Mouse (Mus musculus): Measurements from ENCODE around the gene Acy3. TPM values are rescaled to one million over a fixed set of nuclear protein-coding genes. Genes with fewer than 3 reads are reported as not detected.
"Not testable (repeated sequence)": the region's sequence is repeated elsewhere in the genome, so short reads cannot be mapped to it uniquely, and the experiment has no call there.

Gene Acy3
- polyA plus RNA-seq, 1 experiment from 2014 or later, result 12.4 TPM

- peaks cover 19% of the 10 kb centered on the region for H3K4me1 ChIP-seq (ENCODE audit: control insufficient read depth, low read depth, low read length)
- peak overlapping the region; percentile 78 for H3K27ac ChIP-seq (ENCODE audit: low read length)
- H3K9me3 ChIP-seq (replicated peaks; ENCODE audit: control insufficient read depth, low read length); H3K27me3 ChIP-seq (ENCODE audit: control insufficient read depth, insufficient read depth, low read depth, low read length); ATAC-seq (ENCODE audit: low read depth); H3K36me3 ChIP-seq (ENCODE audit: control insufficient read depth, insufficient read depth): not testable (repeated sequence)
- WGBS (ENCODE audit: insufficient replicate concordance), result 20% methylated on average over 7 of the region's 8 CpGs
- peak overlapping the region; percentile 89 for H3K4me2 ChIP-seq (ENCODE audit: low read depth, low read length)
- peak overlapping the region; percentile 70 for H3K4me3 ChIP-seq (ENCODE audit: low read depth, low read length)
- peak overlapping the region; percentile 80 for H3K9ac ChIP-seq (ENCODE audit: low read depth, low read length)
These were observed 50.9 kb downstream of the Acy3 start for GRCm38 (mm10) chr19:4037154-4037787.

- peak within 1 kb of the TSS; percentile 80 for H3K9ac ChIP-seq (ENCODE audit: low read depth, low read length)
- H3K9me3 ChIP-seq (replicated peaks; ENCODE audit: control insufficient read depth, low read length), result no peaks in the 10 kb centered on the region
- peak; percentile 79 for ATAC-seq (ENCODE audit: low read depth)
- H3K27me3 ChIP-seq (ENCODE audit: control insufficient read depth, insufficient read depth, low read depth, low read length), result no peaks in the 10 kb centered on the region
- WGBS (ENCODE audit: insufficient replicate concordance), result under 1% methylated on average over 26 of the region's 26 CpGs
- peak within 1 kb of the TSS; percentile 89 for H3K4me2 ChIP-seq (ENCODE audit: low read depth, low read length)
- peak within 1 kb of the TSS; percentile 70 for H3K4me3 ChIP-seq (ENCODE audit: low read depth, low read length)
- H3K27ac ChIP-seq (ENCODE audit: low read length), result peak within 1 kb of the TSS; percentile 78
- peaks cover 19% of the 10 kb centered on the region for H3K4me1 ChIP-seq (ENCODE audit: control insufficient read depth, low read depth, low read length)
- H3K36me3 ChIP-seq (ENCODE audit: control insufficient read depth, insufficient read depth), result no peaks in the 10 kb centered on the region; the same call in 1 of the 2 replicates
These were observed 51.4 kb downstream of the Acy3 start, which contains the start of gene Gstp1 for GRCm38 (mm10) chr19:4037788-4038232. Gstp1 (minus strand) TSS chr19:4037985.

Other genes with a start within 250 kb of the Acy3 start
- 6.7 and 7.4 TPM in 2 replicates for gene Kmt5b, start 219.1 kb upstream of the Acy3 start, polyA plus RNA-seq (2015; fragmentation: Nextera tagmentation; extraction: Ambion mirVana)
- 18.4 and 19.3 TPM in 2 replicates for gene Chka, start 134.8 kb upstream of the Acy3 start, polyA plus RNA-seq (2015; fragmentation: Nextera tagmentation; extraction: Ambion mirVana)
- 28.7 and 33.8 TPM in 2 replicates for gene Tcirg1, start 79.4 kb upstream of the Acy3 start, polyA plus RNA-seq (2015; fragmentation: Nextera tagmentation; extraction: Ambion mirVana)
- gene Ndufs8, start 73.8 kb upstream of the Acy3 start, polyA plus RNA-seq (2015; fragmentation: Nextera tagmentation; extraction: Ambion mirVana), result 150 and 159 TPM in 2 replicates
- 8.7 and 10.0 TPM in 2 replicates for gene Aldh3b1, start 56.8 kb upstream of the Acy3 start, polyA plus RNA-seq (2015; fragmentation: Nextera tagmentation; extraction: Ambion mirVana)
- gene Unc93b1, start 51.4 kb upstream of the Acy3 start, polyA plus RNA-seq (2015; fragmentation: Nextera tagmentation; extraction: Ambion mirVana), result 33.9 and 35.8 TPM in 2 replicates
- gene Aldh3b3, start 27.9 kb upstream of the Acy3 start, polyA plus RNA-seq (2015; fragmentation: Nextera tagmentation; extraction: Ambion mirVana), result 0.07 and 0.12 TPM in 2 replicates
- gene Aldh3b2, start 14.2 kb upstream of the Acy3 start, polyA plus RNA-seq (2015; fragmentation: Nextera tagmentation; extraction: Ambion mirVana), result 0.24 and 0.30 TPM in 2 replicates
- gene Tbx10, start 6.2 kb downstream of the Acy3 start, polyA plus RNA-seq (2015; fragmentation: Nextera tagmentation; extraction: Ambion mirVana), result 0.09 TPM in 1 of 2 replicates, not detected in the other
- 12.2 and 12.6 TPM in 2 replicates for gene Nudt8, start 14.0 kb downstream of the Acy3 start, polyA plus RNA-seq (2015; fragmentation: Nextera tagmentation; extraction: Ambion mirVana)
- gene Gm49405, start 14.1 kb downstream of the Acy3 start, polyA plus RNA-seq (2015; fragmentation: Nextera tagmentation; extraction: Ambion mirVana), result 0.41 and 0.48 TPM in 2 replicates
- 0.42 and 0.75 TPM in 2 replicates for gene Doc2g, start 16.7 kb downstream of the Acy3 start, polyA plus RNA-seq (2015; fragmentation: Nextera tagmentation; extraction: Ambion mirVana)
- 144 and 145 TPM in 2 replicates for gene Ndufv1, start 26.2 kb downstream of the Acy3 start, polyA plus RNA-seq (2015; fragmentation: Nextera tagmentation; extraction: Ambion mirVana)
- gene Gstp1, start 51.4 kb downstream of the Acy3 start, polyA plus RNA-seq (2015; fragmentation: Nextera tagmentation; extraction: Ambion mirVana), result 796 and 823 TPM in 2 replicates
- 6.1 and 17.4 TPM in 2 replicates for gene Gstp2, start 59.5 kb downstream of the Acy3 start, polyA plus RNA-seq (2015; fragmentation: Nextera tagmentation; extraction: Ambion mirVana)
- gene Gstp3, start 73.0 kb downstream of the Acy3 start, polyA plus RNA-seq (2015; fragmentation: Nextera tagmentation; extraction: Ambion mirVana), result 95.4 and 105 TPM in 2 replicates
- gene Cabp2, start 95.0 kb downstream of the Acy3 start, polyA plus RNA-seq (2015; fragmentation: Nextera tagmentation; extraction: Ambion mirVana), result 0.25 and 0.32 TPM in 2 replicates
- 112 and 117 TPM in 2 replicates for gene Cdk2ap2, start 110.6 kb downstream of the Acy3 start, polyA plus RNA-seq (2015; fragmentation: Nextera tagmentation; extraction: Ambion mirVana)
- 6.6 and 7.3 TPM in 2 replicates for gene Pitpnm1, start 113.4 kb downstream of the Acy3 start, polyA plus RNA-seq (2015; fragmentation: Nextera tagmentation; extraction: Ambion mirVana)
- gene Aip, start 139.3 kb downstream of the Acy3 start, polyA plus RNA-seq (2015; fragmentation: Nextera tagmentation; extraction: Ambion mirVana), result 32.4 and 32.6 TPM in 2 replicates
- 0.02 TPM in 1 of 2 replicates, not detected in the other for gene Gpr152, start 153.2 kb downstream of the Acy3 start, polyA plus RNA-seq (2015; fragmentation: Nextera tagmentation; extraction: Ambion mirVana)
- gene Cabp4, start 157.5 kb downstream of the Acy3 start, polyA plus RNA-seq (2015; fragmentation: Nextera tagmentation; extraction: Ambion mirVana), result 0.18 and 0.20 TPM in 2 replicates
- gene Coro1b, start 162.0 kb downstream of the Acy3 start, polyA plus RNA-seq (2015; fragmentation: Nextera tagmentation; extraction: Ambion mirVana), result 72.4 and 74.8 TPM in 2 replicates
- gene Ptprcap, start 167.0 kb downstream of the Acy3 start, polyA plus RNA-seq (2015; fragmentation: Nextera tagmentation; extraction: Ambion mirVana), result 17.6 and 17.9 TPM in 2 replicates
- gene Rps6kb2, start 176.8 kb downstream of the Acy3 start, polyA plus RNA-seq (2015; fragmentation: Nextera tagmentation; extraction: Ambion mirVana), result 29.4 and 31.9 TPM in 2 replicates
- 0.49 and 0.67 TPM in 2 replicates for gene Carns1, start 188.9 kb downstream of the Acy3 start, polyA plus RNA-seq (2015; fragmentation: Nextera tagmentation; extraction: Ambion mirVana)
- 5.5 and 8.1 TPM in 2 replicates for gene Tbc1d10c, start 204.7 kb downstream of the Acy3 start, polyA plus RNA-seq (2015; fragmentation: Nextera tagmentation; extraction: Ambion mirVana)
- gene Ppp1ca, start 205.5 kb downstream of the Acy3 start, polyA plus RNA-seq (2015; fragmentation: Nextera tagmentation; extraction: Ambion mirVana), result 380 and 393 TPM in 2 replicates
- 14.1 and 14.2 TPM in 2 replicates for gene Rad9a, start 215.1 kb downstream of the Acy3 start, polyA plus RNA-seq (2015; fragmentation: Nextera tagmentation; extraction: Ambion mirVana)
- 0.39 and 0.61 TPM in 2 replicates for gene Clcf1, start 227.7 kb downstream of the Acy3 start, polyA plus RNA-seq (2015; fragmentation: Nextera tagmentation; extraction: Ambion mirVana)
- gene AC109138.7, start 227.8 kb downstream of the Acy3 start, polyA plus RNA-seq (2015; fragmentation: Nextera tagmentation; extraction: Ambion mirVana), result not detected in 2 replicates
- gene Pold4, start 245.3 kb downstream of the Acy3 start, polyA plus RNA-seq (2015; fragmentation: Nextera tagmentation; extraction: Ambion mirVana), result 12.2 and 14.8 TPM in 2 replicates

All from liver, embryonic 16.5 days (tissue).